Mouse (Mus musculus): ENCODE results near the gene Polr1b.

Gene Polr1b

DNA sequence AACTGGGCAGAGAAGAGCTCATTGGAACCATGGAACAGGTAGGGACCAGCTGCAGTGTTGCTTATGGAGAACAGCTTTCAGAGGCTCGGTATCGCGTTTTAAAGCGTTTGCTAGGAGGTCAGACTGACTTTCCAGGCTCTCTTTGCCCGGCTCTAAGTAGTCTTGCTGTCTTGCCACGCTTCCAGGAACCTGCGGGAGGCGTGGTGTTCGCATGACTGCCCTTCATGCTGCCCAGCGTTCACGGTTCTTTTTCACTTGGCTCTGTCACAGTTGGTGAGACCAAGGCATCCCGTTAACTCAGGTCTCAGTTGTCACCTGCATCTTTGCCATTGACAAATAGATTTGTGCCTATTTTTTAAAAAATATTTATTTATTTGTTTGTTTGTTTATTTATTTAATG lies 17.3 kb downstream of the Polr1b start:
- DNase-seq (ENCODE audit: low read depth) = no peak

DNA sequence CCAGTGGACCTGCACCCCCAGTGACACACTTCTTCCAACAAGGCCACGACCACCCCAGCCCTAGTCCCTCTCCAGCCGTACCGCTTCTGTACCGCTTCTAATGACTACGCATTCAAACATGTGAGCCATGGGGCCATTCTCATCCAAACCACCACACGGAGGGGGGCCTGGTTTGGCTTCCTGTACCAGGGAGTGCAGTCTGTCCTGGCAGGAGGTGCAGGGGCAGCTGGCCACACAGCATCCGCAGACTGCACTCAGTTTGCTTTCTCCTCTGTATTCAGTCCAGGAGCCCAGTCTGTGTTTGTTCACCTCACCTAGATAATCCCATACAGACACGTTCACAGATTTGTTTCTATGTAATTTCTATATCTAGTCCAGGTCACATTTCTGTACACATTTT lies 21.2 kb downstream of the Polr1b start:
- no peak for DNase-seq (ENCODE audit: low read depth)

DNA sequence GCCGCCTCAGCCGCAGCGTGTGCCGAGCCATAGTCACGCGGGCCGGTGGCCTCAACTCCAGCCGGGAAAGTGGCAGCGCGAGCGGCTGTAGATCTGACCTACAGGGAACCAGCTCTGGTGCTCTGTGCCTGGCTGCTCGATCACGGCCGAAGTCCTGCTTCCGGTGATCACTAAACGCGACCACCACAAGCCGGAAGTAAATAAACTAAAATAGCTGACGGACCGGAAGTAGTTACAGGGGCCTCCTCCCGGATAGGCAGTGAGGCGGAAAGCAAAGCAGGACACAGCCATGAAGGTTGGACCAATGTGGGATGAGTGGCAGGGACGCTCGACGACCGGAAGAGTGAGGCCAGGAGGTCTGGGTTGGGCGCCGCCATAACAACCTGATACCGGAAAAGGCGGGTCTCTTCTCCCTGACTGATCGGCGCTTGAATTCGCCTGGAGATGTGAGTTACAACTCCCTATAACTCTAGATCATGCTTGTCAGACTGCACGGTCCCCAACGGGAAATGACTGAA lies 28.7 kb downstream of the Polr1b start, which contains the start of gene Chchd5:
TSS of gene Chchd5 (plus strand) at position 289 of the 518 bp plus-strand sequence.
- peak; percentile 92 for DNase-seq (ENCODE audit: low read depth)

DNA sequence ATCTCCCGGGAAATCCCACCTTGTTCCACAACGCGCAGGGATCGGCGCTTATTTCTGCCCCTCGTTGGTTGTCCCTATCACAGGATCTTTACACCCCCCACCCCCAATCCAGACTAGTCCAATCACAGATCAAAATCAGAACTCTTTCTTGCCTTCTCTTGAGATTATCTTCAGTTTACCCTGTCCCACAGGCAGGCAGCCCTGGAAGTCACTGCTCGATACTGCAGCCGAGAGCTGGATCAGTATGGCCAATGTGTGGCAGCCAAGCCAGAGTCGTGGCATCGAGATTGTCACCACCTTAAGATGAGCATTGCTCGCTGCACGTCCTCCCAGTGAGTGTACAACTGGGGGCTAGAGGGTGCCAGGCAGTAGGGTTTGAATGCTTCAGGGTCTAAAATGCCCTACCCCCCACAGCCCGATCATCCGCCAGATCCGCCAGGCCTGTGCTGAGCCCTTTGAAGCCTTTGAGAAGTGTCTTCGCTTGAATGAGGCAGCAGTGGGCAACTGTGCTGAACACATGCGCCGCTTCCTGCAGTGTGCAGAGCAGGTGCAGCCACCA lies 29.3 kb downstream of the Polr1b start:
- DNase-seq (ENCODE audit: low read depth) = peak; percentile 22

DNA sequence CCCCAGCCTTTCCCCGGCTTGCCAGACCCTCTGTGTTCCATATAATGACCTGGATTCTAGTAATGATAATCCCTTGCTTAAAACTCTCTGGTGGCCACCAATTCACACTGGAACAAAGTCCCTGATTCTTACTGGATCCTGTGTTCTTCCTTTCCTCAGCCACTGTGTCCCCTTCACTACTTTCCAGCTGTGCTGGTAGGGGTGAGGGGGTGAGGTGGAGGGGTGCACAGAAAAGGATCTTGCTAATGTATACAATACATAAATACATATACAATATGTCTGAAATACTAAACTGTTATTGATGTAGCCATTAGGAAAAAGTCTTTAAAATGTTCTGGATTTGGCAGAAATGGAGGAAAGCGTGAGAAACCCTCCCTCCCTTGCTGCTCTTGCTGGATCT lies 30.0 kb downstream of the Polr1b start:
- DNase-seq (ENCODE audit: low read depth) = no peak

DNA sequence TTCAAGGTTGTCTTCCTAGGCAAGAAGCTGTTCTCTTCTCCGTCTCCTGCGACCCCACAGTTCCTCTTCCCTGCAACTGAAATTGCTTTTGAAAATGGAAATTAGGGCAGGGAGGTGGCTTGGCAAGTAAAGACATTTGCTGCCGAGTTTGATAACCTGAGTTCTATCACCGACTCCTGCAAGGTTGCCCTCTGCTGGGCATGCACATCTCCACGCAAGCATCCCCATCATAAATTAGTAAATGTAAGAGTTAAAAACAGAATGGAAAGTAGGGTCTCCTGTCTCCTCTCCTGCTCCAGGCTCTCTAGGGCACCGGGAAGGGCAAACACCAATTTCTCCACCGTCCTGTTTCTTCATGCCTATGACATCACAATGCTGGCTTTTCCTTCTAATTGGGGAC lies 31.4 kb downstream of the Polr1b start:
- no peak for DNase-seq (ENCODE audit: low read depth)

DNA sequence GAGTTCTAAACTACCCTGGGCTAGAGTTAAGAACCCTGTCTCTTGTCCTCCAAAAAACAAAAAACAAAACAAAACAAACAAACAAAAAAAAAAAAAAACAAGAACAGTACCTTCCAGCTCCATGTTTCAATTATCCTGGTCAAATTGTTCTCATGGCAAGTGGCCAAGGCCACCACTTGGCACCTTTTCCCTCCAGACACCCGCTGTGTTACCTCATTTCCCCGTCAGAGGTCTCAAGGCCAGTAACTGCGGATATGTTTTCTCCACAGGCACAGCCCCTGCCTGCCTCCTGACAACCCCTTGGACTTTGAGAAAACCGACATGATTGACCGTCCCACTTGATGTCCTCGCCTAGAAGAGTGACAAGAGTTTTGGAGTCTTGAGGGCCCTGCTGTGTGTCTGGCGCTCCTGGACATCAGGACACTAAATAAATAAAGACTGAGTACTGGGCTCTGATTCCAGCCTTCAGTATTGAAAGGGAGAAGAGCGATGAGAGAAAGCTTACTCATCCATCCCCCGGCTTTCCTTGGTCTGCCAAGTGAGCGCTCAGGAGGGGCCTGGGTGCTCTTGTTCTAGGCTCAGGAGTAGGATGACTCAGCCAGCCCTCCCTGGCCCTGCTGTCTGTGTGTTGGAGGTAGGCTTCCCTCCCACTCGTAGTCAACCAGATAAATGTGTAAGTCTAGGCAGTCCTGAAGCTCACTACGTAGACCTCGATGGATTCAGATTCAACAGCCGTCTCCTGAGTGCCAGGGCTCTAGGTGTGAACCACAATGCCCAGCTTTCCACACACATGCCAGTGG lies 32.4 kb downstream of the Polr1b start:
- DNase-seq (ENCODE audit: low read depth) = no peak

DNA sequence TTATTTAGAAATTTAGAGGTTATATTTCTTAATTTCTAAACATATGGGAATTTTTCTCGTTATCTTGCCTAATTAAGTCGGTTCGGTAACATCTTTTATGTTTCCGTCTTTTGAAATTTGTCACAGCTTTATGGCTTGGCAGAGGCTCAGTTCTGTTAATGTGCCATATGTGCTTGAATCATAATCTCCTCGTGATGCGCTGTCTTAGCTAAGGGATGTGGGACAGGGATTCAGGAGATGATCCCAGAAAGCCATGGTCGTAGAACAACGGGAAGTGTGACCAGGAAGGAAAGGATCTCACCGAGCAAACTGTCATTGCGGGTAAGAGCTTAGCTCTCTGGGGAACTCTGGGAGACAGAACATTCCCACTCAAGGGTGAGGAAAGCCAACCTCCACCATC lies 39.1 kb downstream of the Polr1b start:
- no peak for DNase-seq (ENCODE audit: low read depth)

DNA sequence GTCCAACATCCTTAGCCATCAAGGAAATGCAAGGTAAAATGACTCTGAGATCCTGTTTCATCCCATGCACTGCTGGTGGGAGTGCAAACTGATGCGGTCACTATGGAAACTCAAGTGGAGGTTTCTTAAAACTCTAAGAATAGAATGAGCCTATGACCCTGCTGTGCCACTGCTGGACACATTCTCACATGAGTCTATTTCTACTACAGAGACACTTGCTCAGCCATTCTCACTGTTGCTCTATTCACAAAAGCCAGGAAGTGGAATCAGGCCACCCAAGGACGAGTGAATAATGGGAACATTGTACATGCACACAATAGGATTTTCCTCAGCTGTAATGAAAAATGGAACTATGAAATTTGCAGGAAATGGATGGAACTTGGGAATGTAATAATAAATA lies 48.0 kb downstream of the Polr1b start:
- no peak for DNase-seq (ENCODE audit: low read depth)

DNA sequence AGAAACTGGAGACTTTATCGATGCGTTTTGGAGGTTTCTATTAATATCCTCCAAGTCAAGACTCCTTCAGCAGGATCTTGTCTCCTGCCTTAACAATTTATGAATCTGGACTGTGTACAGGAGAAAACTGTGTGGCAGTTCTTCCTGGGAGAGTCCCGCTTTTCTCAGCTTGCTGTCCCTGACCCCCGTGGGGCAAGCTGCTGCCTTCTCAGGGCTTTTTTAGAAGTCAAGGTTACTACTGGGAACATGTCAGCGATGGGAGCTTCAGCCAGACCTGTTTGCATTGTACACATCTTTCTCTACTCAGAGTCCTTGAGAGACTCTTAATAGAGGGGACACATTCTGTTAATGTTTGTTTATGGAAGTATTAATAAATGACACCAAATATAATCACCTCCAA lies 49.6 kb downstream of the Polr1b start:
- no peak for DNase-seq (ENCODE audit: low read depth)

DNA sequence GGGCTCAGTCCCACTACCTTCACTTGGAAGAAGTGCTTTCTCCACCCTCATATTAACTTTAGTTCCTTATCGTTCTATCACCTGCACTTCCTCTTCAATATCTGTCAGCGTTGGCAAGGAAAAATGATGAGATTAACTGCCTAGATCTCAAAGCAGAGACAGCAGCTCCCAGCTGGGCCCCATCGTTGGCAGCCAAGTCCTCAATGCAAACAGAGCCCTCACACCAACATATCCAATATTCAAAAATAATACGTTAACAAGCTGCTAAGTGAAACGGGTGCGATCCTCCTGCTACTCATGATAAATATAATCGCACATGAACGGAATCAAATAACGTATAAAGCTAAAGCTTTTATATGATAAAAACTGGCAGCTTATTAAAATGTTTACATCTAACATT lies 50.3 kb downstream of the Polr1b start:
- no peak for DNase-seq (ENCODE audit: low read depth)

DNA sequence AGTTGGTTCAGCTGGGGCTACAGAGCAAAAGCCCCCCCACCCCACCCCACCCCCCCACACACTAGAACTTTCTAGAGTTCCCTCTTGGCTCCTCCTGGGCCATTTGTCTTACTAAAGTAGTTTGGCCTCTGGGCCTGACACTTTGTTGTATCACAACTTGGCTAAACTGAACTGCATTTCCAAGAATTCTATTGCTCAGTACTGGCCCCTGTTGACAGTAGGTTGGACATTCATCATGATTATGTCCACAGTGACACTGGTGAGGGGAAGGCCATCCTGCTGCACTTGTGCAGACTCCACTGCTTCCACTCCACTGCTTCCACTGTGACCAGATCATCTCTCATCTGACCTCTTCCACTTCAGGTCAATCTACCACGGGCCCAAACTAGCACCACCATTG lies 52.0 kb downstream of the Polr1b start:
- DNase-seq (ENCODE audit: low read depth) = no peak

DNA sequence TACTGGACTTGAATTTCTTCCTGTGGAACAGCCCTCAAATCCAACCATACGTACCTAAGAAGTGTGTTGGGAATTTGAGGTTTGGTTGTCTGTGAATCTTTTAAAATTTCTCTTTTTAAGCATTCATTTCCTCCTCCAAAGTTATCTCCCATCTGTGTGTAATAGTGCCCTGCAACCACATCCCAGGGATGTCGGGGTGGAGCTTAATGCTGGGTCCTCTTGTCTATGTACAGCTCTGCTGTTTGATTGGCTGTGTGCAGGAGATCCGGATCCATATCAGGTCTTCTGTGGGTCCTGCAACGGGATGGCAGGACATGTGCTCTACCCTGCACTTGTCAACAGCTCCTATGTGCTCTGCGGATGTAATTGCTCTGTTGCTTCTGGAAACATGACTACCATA lies 64.0 kb downstream of the Polr1b start:
- no peak for DNase-seq (ENCODE audit: low read depth)

DNA sequence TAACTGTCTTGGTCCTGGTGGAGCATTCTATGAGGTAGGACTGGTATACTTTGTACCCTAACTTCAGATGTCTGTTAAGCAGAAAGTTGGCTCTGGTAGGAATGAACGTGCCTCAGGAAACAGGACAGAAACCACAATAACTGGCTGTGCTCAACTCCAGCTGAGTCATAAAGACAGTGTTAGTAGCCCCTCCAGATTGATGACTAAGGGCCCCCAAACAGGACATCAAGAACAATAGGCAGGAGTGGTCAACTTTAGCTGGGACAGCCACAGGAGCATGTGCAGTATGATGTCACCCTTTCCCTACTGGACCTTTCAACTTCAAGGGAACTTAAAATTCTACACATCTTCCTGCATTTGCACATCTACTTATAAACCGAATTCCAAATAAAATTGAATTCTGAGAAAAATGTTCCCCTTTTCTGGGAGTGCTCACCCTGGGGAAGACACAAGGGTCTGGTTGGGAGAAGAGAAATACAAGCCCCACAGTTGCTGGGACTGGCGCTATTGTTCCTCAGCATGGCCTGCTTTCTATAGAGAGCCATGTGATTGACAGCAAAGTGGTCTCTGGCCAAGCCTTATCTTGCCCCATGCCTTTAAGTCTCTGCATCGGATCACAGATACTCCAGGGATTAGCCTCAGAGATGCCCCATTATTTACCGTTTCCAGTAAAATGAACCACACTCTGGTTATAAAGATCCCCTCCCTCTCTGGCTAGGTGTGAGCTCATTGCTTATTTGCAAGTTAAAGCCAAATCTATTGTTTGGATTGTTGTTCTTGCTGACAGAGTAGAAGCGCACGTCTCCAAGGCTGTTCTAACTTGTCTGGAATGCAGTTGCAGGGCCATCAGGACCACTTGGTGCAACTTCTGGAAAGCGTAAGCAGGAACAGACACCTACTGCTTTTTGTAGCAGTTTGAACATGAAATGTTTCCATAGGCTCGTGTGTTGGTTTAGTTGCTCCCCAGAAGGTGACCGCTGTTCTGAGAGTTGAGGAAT lies 66.0 kb downstream of the Polr1b start:
- no peak for DNase-seq (ENCODE audit: low read depth)

DNA sequence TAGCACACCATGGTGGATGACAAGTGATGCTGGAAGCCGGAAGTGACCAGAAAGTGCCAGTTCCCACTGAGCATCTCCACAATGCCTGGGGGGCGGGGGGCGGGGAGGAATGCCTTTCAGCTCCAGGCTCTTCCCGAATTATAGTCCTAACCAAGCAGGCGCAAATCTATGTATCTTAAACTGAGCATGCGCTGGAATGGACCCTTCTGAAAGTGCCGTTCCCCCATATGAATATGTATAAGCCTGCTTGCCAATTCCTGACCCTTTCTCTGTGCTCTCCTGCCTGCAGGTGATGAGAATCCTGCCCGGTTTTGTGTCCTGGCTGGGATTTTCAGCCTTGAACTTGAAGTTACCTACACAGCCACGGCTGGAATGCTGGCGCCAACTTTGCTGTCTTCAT lies 72.6 kb downstream of the Polr1b start:
- DNase-seq (ENCODE audit: low read depth) = no peak

DNA sequence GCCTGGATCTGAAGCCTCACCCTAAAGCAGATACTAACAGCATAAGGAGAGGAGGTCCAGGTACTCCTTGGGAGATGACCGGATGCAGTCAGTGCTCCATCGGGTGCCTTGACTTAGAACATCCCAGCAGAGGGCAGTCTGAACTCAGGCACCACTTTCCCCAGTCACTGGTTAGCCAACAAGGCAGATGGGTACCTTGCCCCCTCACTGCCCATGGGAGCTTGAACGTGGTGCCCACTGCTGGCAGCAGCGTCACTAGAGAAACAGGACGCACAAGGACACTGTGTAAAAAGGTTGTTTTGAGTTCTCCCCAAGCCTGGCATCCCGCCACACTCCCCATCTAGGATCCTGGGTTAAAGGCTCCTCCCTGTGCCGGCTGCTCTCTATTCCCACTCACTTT lies 73.7 kb downstream of the Polr1b start:
- no peak for DNase-seq (ENCODE audit: low read depth)

DNA sequence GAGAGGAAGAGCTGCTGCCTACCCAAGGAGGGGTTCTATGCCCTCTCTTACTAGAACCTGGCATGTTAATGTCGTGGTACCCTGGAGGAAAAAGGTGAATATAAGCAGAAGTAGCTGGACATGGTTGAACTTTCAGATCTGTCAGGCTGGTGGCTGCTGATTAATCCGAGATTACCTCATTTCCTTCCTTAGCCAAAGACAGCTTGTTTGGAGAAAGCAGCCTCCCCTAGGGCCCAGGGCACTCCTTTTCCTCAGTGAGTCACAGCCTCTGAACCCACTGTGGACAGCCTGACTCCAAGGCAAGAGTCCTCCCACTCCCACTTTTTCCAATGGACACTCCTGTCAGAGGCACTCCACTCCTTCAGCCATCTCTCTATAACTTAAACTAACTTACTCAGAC lies 74.8 kb downstream of the Polr1b start:
- DNase-seq (ENCODE audit: low read depth) = no peak
